Mouse (Mus musculus): Measurements from ENCODE around the gene Fsd2. TPM values are rescaled to one million over a fixed set of nuclear protein-coding genes. Genes with fewer than 3 reads are reported as not detected.

Fsd2 gene
- 0.18 and 0.31 TPM in 2 replicates for total RNA-seq (2014; rRNA removed)
- polyA plus RNA-seq (2015; fragmentation: Nextera tagmentation; extraction: Ambion mirVana), result 0.05 and 0.08 TPM in 2 replicates

DNA sequence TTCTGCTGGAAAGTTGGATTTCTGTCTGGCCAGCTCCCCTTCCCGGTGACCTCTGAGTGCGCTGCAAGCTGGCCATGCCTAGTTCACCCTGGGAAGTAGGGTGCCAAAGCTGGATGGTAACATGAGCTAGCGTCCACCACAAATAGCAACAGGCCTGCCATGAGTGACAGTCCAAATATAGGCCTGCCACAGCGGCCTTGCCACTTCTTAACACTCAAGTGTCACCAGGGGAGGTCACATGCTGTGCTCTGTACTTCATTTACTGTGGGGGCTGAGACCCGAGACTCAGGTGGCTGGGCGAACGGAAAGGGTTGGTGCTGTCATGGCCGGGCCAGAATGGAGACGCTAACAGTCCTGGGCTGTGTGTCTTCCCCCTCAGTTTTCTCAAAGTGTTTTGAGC lies at the start of gene Fsd2:
Gene Fsd2, minus strand, starts transcription at position 53 of the 400 bp plus-strand sequence.
- H3K36me3 ChIP-seq (ENCODE audit: insufficient read depth, low read length), result no peaks in the 10 kb centered on the region
- no peak within 1 kb of the TSS for H3K4me3 ChIP-seq (ENCODE audit: low read length)
- no peak for TF ChIP-seq CTCF (IDR thresholded peaks at IDR 0.05; ENCODE audit: low read depth)
- ATAC-seq (no peak), DNase-seq (ENCODE audit: low spot score) (no peak)
- H3K4me2 ChIP-seq (ENCODE audit: low read depth, low read length), result no peak within 1 kb of the TSS
- H3K9me3 ChIP-seq (ENCODE audit: low read length), result no peaks in the 10 kb centered on the region
- WGBS, result 81% methylated on average over 9 of the region's 9 CpGs
- H3K4me1 ChIP-seq (ENCODE audit: insufficient read depth, low read length), result no peaks in the 10 kb centered on the region
- no peak within 1 kb of the TSS for H3K9ac ChIP-seq (replicated peaks; ENCODE audit: low read length)
- H3K27ac ChIP-seq, result peak within 1 kb of the TSS; percentile 51; the same call in 1 of the 2 replicates
- H3K27me3 ChIP-seq (ENCODE audit: insufficient read depth, low read length), result no peaks in the 10 kb centered on the region

DNA sequence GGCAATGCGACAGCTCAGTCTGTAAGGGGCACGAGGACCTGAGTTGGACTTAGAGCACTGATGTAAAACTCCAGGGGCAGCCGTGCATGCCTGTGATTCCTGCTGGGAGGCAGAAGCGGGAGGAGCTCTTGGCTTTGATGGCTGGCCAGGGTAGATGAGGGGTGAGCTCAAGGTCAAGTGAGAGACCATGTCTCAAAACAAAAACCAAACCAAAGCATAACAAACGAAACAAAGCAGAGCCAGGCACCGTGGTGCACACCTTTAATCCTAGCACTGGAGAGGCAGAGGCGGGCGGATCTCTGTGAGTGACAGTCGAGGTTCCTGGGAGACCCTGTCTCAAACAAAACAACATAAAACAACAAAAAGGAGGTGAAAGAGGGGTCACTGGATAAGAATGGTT lies 48.3 kb upstream of the Fsd2 start:
- Histone ChIP-seq H3K4me2 (ENCODE audit: low read depth, low read length) (no peak overlapping the region), H3K4me1 (ENCODE audit: insufficient read depth, low read length) (no peaks in the 10 kb centered on the region), H3K36me3 (ENCODE audit: insufficient read depth, low read length) (peaks cover 13% of the 10 kb centered on the region; the same call in 1 of the 2 replicates), H3K9ac (replicated peaks; ENCODE audit: low read length) (no peak overlapping the region), H3K9me3 (ENCODE audit: low read length) (no peaks in the 10 kb centered on the region), H3K27ac (no peak overlapping the region), H3K27me3 (ENCODE audit: insufficient read depth, low read length) (no peaks in the 10 kb centered on the region), H3K4me3 (ENCODE audit: low read length) (no peak overlapping the region)
- TF ChIP-seq CTCF (IDR thresholded peaks at IDR 0.05; ENCODE audit: low read depth), result no peak
- 58% methylated on average over 9 of the region's 9 CpGs for WGBS
- ATAC-seq (no peak), DNase-seq (ENCODE audit: low spot score) (no peak)

DNA sequence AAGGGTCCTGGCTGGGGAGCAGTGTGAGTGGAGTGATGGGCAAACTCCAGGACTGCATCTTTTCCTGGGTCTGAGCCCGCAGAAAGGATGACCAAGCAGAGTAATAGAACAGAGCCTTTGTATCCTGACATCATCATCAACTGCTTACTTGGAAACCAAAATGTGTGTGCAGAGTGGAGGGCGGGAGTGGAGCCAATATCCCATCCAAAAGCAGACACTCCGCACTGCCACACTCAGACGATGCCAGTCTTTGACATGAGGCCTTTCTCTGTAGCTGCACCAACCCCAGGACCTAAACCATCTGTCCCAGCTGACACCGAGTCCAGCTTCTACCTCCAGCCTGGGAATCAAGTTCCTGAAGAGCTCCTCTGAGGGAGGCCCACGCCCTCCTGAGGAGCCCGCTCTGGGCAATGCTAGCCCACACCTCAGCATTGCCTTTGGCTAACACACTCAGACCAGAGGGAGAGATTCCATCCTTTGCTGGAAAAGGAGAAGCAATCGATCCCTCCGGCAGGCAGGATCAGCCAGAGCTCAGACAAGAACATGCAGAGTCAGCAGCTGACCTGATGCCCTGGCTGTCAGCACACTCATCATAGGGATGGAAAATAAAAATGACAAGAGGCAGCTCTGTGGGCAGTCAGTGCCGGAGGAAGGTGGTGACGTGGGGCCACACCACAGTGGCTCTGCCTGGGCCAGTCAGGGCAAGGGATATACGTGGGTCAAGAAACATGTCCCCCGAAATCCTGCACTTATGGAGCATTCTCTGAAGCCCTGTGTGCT lies 46.3 kb upstream of the Fsd2 start:
- ATAC-seq (peak; percentile 42), DNase-seq (ENCODE audit: low spot score) (no peak)
- no peak overlapping the region for H3K9ac ChIP-seq (replicated peaks; ENCODE audit: low read length)
- no peak overlapping the region for H3K27ac ChIP-seq
- H3K4me1 ChIP-seq (ENCODE audit: insufficient read depth, low read length), result no peaks in the 10 kb centered on the region
- no peaks in the 10 kb centered on the region for H3K27me3 ChIP-seq (ENCODE audit: insufficient read depth, low read length)
- peaks cover 13% of the 10 kb centered on the region; the same call in 1 of the 2 replicates for H3K36me3 ChIP-seq (ENCODE audit: insufficient read depth, low read length)
- no peak overlapping the region for H3K4me3 ChIP-seq (ENCODE audit: low read length)
- 76% methylated on average over 13 of the region's 13 CpGs for WGBS
- H3K4me2 ChIP-seq (ENCODE audit: low read depth, low read length), result no peak overlapping the region
- H3K9me3 ChIP-seq (ENCODE audit: low read length), result no peaks in the 10 kb centered on the region
- no peak for TF ChIP-seq CTCF (IDR thresholded peaks at IDR 0.05; ENCODE audit: low read depth)

DNA sequence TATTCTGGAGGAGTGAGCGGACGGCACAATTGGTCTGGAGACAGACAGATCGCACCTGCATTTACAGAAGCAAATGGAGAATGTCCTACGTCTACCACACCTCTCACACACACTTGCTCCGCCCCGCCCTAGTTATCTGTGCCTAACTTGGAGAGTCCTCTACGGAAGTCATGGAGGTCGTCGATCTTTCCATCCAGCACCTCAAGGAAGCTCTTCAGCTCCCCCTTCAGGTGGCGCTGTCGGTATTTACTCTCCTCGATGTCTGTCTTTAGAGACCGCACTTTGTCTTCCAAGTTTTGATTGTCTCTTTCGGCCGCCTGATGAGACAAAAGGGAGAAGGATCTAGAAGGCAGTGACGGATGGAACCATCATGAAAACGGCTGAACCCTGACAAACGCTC lies 43.4 kb upstream of the Fsd2 start:
- Histone ChIP-seq H3K4me2 (ENCODE audit: low read depth, low read length) (no peak overlapping the region), H3K36me3 (ENCODE audit: insufficient read depth, low read length) (peaks cover 13% of the 10 kb centered on the region; the same call in 1 of the 2 replicates), H3K9ac (replicated peaks; ENCODE audit: low read length) (no peak overlapping the region), H3K9me3 (ENCODE audit: low read length) (no peaks in the 10 kb centered on the region), H3K27me3 (ENCODE audit: insufficient read depth, low read length) (no peaks in the 10 kb centered on the region), H3K27ac (no peak overlapping the region), H3K4me3 (ENCODE audit: low read length) (no peak overlapping the region), H3K4me1 (ENCODE audit: insufficient read depth, low read length) (no peaks in the 10 kb centered on the region)
- 62% methylated on average over 18 of the region's 18 CpGs for WGBS
- ATAC-seq (no peak), DNase-seq (ENCODE audit: low spot score) (peak; percentile 46)
- peak; percentile 53 for TF ChIP-seq CTCF (IDR thresholded peaks at IDR 0.05; ENCODE audit: low read depth)

DNA sequence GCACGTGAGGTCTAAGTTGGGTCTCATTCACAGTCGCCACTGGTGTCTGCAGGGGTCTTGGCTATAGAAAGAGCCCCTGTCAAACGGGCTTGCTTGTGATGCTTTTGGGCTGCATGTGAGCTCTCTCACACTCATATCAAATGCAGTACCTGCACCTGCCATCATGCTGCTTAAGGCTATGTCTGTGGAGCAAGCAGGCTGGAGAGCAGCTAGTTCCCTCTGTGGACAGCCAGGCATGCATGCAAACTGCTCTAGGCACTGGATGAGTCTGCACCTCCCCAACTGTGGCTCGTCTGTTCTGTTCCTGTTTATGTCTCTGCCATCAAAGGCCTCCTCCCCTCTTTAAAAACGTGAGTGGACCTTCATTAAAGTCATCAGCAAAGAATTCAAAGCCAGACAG lies 39.7 kb upstream of the Fsd2 start:
- peaks cover 4% of the 10 kb centered on the region; the same call in 1 of the 2 replicates for H3K36me3 ChIP-seq (ENCODE audit: insufficient read depth, low read length)
- H3K9me3 ChIP-seq (ENCODE audit: low read length), result no peaks in the 10 kb centered on the region
- H3K4me3 ChIP-seq (ENCODE audit: low read length), result no peak overlapping the region
- H3K4me2 ChIP-seq (ENCODE audit: low read depth, low read length), result no peak overlapping the region
- no peaks in the 10 kb centered on the region for H3K4me1 ChIP-seq (ENCODE audit: insufficient read depth, low read length)
- WGBS, result 63% methylated on average over 5 of the region's 5 CpGs
- DNase-seq (ENCODE audit: low spot score) (no peak), ATAC-seq (no peak)
- no peak overlapping the region for H3K27ac ChIP-seq
- TF ChIP-seq CTCF (IDR thresholded peaks at IDR 0.05; ENCODE audit: low read depth), result peak; percentile 43; the same call in 1 of the 2 replicates
- H3K9ac ChIP-seq (replicated peaks; ENCODE audit: low read length), result no peak overlapping the region
- no peaks in the 10 kb centered on the region for H3K27me3 ChIP-seq (ENCODE audit: insufficient read depth, low read length)

DNA sequence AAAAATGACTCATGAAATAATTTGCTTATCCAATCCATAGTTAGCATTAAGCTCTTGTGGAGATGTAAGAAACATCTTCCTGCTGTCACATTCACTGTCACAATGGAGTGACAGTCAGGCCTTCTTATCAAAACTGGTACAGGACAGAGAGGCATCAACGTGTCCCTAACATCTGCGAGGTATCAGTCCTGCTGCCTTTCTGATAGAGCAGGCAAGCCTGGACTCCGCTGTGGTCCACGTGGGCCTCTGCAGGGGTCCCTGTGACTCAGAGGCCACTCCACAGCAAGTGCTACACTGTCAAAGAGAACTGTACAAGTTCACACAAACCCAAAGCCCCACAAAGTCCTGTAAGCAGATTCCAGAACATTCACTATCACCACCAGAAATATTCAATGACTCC lies 38.7 kb upstream of the Fsd2 start:
- no peak for DNase-seq (ENCODE audit: low spot score)
- Histone ChIP-seq H3K4me2 (ENCODE audit: low read depth, low read length) (no peak overlapping the region), H3K9me3 (ENCODE audit: low read length) (no peaks in the 10 kb centered on the region), H3K4me3 (ENCODE audit: low read length) (no peak overlapping the region), H3K4me1 (ENCODE audit: insufficient read depth, low read length) (no peaks in the 10 kb centered on the region), H3K36me3 (ENCODE audit: insufficient read depth, low read length) (no peaks in the 10 kb centered on the region), H3K27ac (no peak overlapping the region), H3K27me3 (ENCODE audit: insufficient read depth, low read length) (no peaks in the 10 kb centered on the region), H3K9ac (replicated peaks; ENCODE audit: low read length) (no peak overlapping the region)
- no peak for TF ChIP-seq CTCF (IDR thresholded peaks at IDR 0.05; ENCODE audit: low read depth)
- 61% methylated on average over 4 of the region's 4 CpGs for WGBS
- no peak for ATAC-seq

DNA sequence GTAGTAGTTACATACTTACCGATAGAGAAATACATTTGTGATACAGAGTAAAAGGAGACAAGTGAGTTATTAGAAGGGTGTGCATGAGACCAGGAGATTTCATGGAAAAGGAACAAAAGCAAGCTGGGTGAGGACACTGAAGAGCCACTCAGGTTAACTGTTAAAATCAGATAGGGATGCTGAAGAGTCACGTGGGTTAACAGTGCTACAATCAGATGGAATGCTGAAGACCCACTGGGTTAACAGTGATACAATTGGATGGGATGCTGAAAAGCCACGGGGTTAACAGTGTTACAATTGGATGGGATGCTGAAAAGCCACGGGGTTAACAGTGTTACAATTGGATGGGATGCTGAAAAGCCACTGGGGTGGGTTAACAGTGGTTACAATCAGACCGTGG lies 38.2 kb upstream of the Fsd2 start:
- WGBS, result 73% methylated on average over 5 of the region's 5 CpGs
- Histone ChIP-seq H3K9me3 (ENCODE audit: low read length) (no peaks in the 10 kb centered on the region), H3K4me1 (ENCODE audit: insufficient read depth, low read length) (no peaks in the 10 kb centered on the region), H3K4me3 (ENCODE audit: low read length) (no peak overlapping the region), H3K27me3 (ENCODE audit: insufficient read depth, low read length) (no peaks in the 10 kb centered on the region), H3K9ac (replicated peaks; ENCODE audit: low read length) (no peak overlapping the region), H3K4me2 (ENCODE audit: low read depth, low read length) (no peak overlapping the region), H3K36me3 (ENCODE audit: insufficient read depth, low read length) (no peaks in the 10 kb centered on the region), H3K27ac (no peak overlapping the region)
- no peak for ATAC-seq
- DNase-seq (ENCODE audit: low spot score), result no peak
- TF ChIP-seq CTCF (IDR thresholded peaks at IDR 0.05; ENCODE audit: low read depth), result no peak

Data from hindbrain, postnatal 0 days (tissue).